Mouse (Mus musculus): ENCODE data around the gene Cd82.

GRCm38 (mm10) chr2:93449657-93450056, 13.3 kb downstream of the Cd82 start:
- TF ChIP-seq CTCF (IDR thresholded peaks at IDR 0.05; ENCODE audit: extremely low read depth, insufficient read length, insufficient replicate concordance, low read depth, low read length): no peak
- no peak for TF ChIP-seq POLR2A (IDR thresholded peaks at IDR 0.05; ENCODE audit: low read depth, low read length)
